9 mouse cellular contexts compared by ENCODE assay signal in the genomic region with DNA sequence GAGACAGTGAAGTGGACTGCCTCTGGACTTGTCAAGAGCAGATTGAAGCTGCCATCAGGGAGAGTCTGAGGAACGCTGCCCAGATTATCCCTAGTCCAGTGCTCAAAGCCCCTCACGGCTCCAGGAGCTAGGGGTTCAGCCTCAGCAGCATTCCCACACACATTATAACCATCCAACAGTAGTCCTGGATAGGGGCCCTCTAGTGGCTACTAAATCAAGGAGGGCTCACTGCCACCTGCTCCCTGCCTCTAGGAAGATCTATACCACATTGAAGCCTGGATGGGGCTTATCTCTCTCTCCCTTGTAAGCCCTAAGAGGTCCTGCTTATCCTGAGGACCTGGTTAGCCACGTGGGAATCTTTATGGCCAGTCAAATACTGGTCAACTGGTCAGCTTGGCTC. TPM values are rescaled to one million over a fixed set of nuclear protein-coding genes. Genes with fewer than 3 reads are reported as not detected.
A peak's percentile ranks its signal among the peaks of the same experiment; 100 is the strongest.
DNase-seq lines count a peak whose midpoint lies in the region; ATAC-seq and TF ChIP-seq lines count a peak whose summit lies in the region.
"Had no signal": no experiment of that assay in that cellular context is flagged by ENCODE, and none has a peak within 500 bp of the region (broad histone marks: within the 10 kb centered on the region; RNA-seq: fewer than 3 reads in every experiment).

No protein-coding gene starts in this region.

- H3K4me2 ChIP-seq in hindbrain, embryonic 12.5 days (replicated peaks): no peak overlapping the region
- H3K4me2 ChIP-seq in midbrain, postnatal 0 days (ENCODE audit: low read depth, low read length, poor library complexity, severe bottlenecking): no peak overlapping the region

- H3K9ac ChIP-seq in hindbrain, embryonic 12.5 days: no peak overlapping the region
- no peak overlapping the region for H3K9ac ChIP-seq in midbrain, postnatal 0 days (replicated peaks; ENCODE audit: low read length, poor library complexity, severe bottlenecking)

- H3K36me3 ChIP-seq in hindbrain, embryonic 12.5 days: no peaks in the 10 kb centered on the region
- H3K36me3 ChIP-seq in midbrain, postnatal 0 days (ENCODE audit: insufficient read depth, low read length): no peaks in the 10 kb centered on the region

- H3K4me3 ChIP-seq in layer of hippocampus, adult 2 months: no peak overlapping the region
- no peak overlapping the region for H3K4me3 ChIP-seq in hindbrain, embryonic 12.5 days
- no peak overlapping the region for H3K4me3 ChIP-seq in midbrain, postnatal 0 days (ENCODE audit: low read depth, low read length)

- no peaks in the 10 kb centered on the region for H3K27me3 ChIP-seq in hindbrain, embryonic 12.5 days
- H3K27me3 ChIP-seq in midbrain, postnatal 0 days (ENCODE audit: insufficient read depth, low read length): no peaks in the 10 kb centered on the region

- no peak overlapping the region for H3K27ac ChIP-seq in layer of hippocampus, adult 2 months
- no peak overlapping the region for H3K27ac ChIP-seq in hindbrain, embryonic 12.5 days
- H3K27ac ChIP-seq in midbrain, postnatal 0 days (ENCODE audit: low read depth, low read length): no peak overlapping the region

- TF ChIP-seq CTCF in layer of hippocampus, adult 2 months (conservative IDR thresholded peaks at IDR 0.05): peak; percentile 73
- peak; percentile 45 for TF ChIP-seq CTCF in midbrain, postnatal 0 days (IDR thresholded peaks at IDR 0.05)

- 35% methylated on average over 3 of the region's 3 CpGs for WGBS in hindbrain, embryonic 12.5 days
- 17% methylated on average over 3 of the region's 3 CpGs for WGBS in midbrain, postnatal 0 days

- DNase-seq in embryo, embryonic 10.5 days (ENCODE audit: low spot score): peak; percentile 40
- DNase-seq in embryo, embryonic 10 days (ENCODE audit: low spot score): no peak
- no peak for DNase-seq in layer of hippocampus, adult 2 months (ENCODE audit: low spot score in 2 of 2)
- DNase-seq in layer of hippocampus, adult 9-11 months: no peak
- no peak for DNase-seq in midbrain, postnatal 0 days (ENCODE audit: low spot score)
- no peak for DNase-seq in c-Kit-positive CD71-positive TER-119-positive erythroid progenitor cells, embryonic 14.5 days (ENCODE audit: low spot score)
- no peak for DNase-seq in thymus, postnatal 36 days
- DNase-seq: heart, adult 11 months had no signal

- H3K9me3 ChIP-seq in hindbrain, embryonic 12.5 days (replicated peaks): no peaks in the 10 kb centered on the region
- no peaks in the 10 kb centered on the region for H3K9me3 ChIP-seq in midbrain, postnatal 0 days (ENCODE audit: low read length)

- peak; percentile 50; the same call in 1 of the 2 replicates for ATAC-seq in hindbrain, embryonic 12.5 days (ENCODE audit: low FRiP score)
- no peak for ATAC-seq in midbrain, postnatal 0 days (ENCODE audit: low FRiP score)

- H3K4me1 ChIP-seq in hindbrain, embryonic 12.5 days: 0 out of 2 replicates have a peak, but pooled peaks cover 2% of the 10 kb centered on the region
- H3K4me1 ChIP-seq in midbrain, postnatal 0 days (ENCODE audit: insufficient read depth, low read length): no peaks in the 10 kb centered on the region; the same call in 1 of the 2 replicates

RNA-seq across cellular contexts. Expression of gene Osbpl8, which starts 16.1 kb away (rescaled TPM):
- 10 to 100 TPM; 60.8 to 60.9 TPM for total RNA-seq in layer of hippocampus, adult 2 months (2021)
- 22.4 and 24.0 TPM in 2 replicates for polyA plus RNA-seq in hindbrain, embryonic 12.5 days (2016; fragmentation: Nextera tagmentation; extraction: Ambion mirVana)
- total RNA-seq in midbrain, postnatal 0 days (2014; rRNA removed): 45.6 and 52.9 TPM in 2 replicates
- polyA plus RNA-seq in midbrain, postnatal 0 days (2015; fragmentation: Nextera tagmentation; extraction: Ambion mirVana): 10.9 and 15.0 TPM in 2 replicates
